Mouse (Mus musculus) adrenal gland, postnatal 4 days (tissue): ENCODE results near the gene Pi4kb. TPM values are rescaled to one million over a fixed set of nuclear protein-coding genes. Genes with fewer than 3 reads are reported as not detected.
"Not testable (repeated sequence)": the region's sequence is repeated elsewhere in the genome, so short reads cannot be mapped to it uniquely, and the experiment has no call there.

Source experiments
- DNase-seq, 2 experiments: peaks; one replicate each; pipeline ENCODE4 v3.0.0; 2021 to 2022; ENCODE audit warnings: low spot score in 2 of 2, mixed read lengths in 2 of 2
- long read RNA-seq, 2 experiments: library from polyadenylated mRNA; stranded (forward); transcript quantifications; one replicate each; pipeline ENCODE4 v2.0.0; 2021
- total RNA-seq, 2 experiments: library from RNA; stranded (reverse); gene quantifications; 2 replicates each; pipeline ENCODE4 v1.2.3; 2021

Pi4kb gene
- 10 to 100 TPM; 51.8 to 56.2 TPM for total RNA-seq
- long read RNA-seq, experiment 1, partial matches to known transcripts = 1 of 11 reads
- long read RNA-seq, experiment 1, other reads (novel, unspliced or antisense) = 7 of 11 reads
- long read RNA-seq, experiment 2, transcript Pi4kb-201 (11 exons, 3,692 nt) = major isoform, 17 of 34 reads
- long read RNA-seq, experiment 2, partial matches to known transcripts = 3 of 34 reads
- long read RNA-seq, experiment 2, other reads (novel, unspliced or antisense) = 12 of 34 reads

DNA sequence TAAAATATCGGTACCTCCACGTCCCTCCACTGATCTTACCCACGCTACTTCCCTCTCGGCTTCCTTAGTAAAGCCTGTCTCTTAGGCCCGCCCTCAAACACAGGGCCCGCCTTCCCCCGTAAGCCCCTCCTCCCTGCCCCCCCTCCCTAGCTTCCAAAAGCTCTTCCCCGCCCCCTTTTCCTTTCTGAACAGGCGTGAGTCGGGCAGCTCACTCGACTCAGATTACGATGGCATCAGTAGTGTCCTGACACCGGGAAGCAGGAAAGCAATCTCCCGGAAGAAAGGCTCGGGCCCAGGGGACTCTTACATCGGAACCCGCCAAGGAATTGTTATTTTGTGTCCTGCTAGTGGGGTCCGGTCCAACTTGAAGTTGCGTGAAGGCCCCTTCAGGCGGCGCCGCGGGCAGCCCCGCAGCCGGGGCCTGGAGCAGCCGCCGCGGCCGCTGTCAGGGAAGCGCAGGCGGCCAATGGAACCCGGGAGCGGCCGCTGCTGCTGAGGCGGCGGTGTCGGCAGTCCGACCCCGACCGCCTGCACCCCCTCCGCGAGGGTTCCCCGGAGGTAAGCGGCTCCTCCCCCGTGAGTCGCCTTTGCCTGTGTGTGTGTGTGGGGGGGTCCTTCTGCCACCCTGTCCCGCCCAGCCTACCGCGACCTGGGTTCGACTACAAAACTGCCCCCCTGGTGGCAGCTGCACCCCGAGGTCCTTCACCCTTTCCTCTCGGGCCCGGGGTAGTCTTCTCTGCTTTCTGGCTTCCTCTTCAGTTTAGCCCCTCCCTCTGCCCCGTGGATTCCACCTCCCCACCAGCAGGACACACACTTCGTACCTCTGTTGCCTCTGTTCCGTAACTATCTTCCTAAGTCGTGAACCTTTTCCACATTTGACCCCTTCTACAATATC, at the start of gene Pi4kb:
Gene Pi4kb, plus strand, starts transcription at position 204 of the 895 bp plus-strand sequence.
- DNase-seq = peak; percentile 59 to 79

DNA sequence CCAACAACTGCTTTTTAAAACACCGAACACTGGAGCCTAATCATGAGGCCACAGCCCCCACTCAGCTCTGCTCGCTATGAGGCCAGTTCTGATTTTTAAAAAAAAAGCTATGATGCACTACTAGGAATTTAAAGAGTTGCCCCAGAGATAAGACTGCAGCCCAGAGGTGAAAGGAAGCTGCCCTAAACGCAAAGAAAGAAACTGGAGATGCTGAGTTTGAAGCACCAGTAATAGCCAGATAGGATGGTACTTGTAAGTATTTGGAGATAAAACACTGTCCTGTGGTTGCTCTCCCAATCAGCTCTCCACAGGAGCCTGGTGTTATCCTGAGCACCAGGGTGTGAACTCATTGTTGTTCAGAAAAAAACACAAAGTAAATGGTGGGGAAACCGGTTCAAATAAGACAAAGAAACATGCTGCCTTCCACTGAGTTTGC, 48.2 kb upstream of the Pi4kb start:
- not testable (repeated sequence) for DNase-seq

DNA sequence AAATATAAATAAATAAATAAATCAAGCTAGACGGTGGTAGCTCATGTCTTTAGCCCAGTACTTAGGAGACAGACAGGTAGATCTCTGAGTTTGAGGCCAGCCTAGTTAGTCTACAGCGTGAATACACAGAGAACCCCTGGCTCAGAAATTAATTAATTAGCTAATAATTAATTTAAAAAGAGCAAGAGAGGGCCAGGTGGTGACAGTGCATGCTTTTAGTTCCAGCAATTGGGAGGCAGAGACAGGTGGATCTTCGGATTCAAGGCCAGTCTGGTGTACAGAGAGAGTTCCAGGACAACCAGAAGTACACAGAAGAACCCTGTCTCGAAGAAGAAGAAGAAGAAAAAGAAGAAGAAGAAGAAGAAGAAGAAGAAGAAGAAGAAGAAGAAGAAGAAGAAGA, 45.6 kb upstream of the Pi4kb start:
- not testable (repeated sequence) for DNase-seq

DNA sequence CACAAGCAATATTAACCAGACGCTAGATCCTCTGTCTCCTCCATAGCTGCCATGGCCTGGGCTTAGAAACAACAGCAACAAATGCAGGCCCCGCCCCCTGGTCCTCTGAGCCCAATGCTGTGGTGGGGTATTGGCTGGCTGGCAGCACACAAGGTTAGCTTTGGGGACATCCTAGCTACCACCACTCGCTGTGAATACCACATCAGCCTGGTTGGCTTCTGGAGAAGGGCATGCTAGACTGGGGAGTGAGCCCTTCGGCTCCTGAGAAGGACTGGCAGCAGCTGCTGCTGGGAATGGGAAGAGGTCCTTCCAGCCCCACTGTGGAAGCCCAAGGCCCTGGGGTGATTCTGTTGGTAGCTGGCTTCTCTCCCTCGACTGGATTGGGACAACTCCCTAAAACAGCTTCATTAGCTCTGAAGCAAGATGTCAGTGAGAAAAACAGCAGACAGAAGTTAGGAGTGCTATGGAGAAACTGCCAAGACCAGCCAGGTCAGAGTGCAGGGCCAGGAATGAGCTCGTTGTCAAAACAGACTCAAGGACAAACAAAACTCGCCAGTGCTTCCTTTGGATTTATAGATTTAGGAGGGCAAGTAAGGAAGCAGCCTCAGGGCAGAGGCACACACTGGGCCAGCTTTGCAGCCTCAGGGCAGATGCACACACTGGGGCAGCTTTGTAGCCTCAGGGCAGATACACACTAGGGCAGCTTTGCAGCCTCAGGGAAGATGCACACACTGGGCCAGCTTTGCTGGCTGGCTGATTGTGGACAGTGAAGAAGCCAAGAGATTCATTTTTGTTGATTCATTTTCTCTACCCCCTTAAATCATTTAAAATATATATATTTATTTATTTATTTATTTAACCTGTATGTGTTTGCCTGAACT, 43.9 kb upstream of the Pi4kb start:
- DNase-seq = not testable (repeated sequence)

DNA sequence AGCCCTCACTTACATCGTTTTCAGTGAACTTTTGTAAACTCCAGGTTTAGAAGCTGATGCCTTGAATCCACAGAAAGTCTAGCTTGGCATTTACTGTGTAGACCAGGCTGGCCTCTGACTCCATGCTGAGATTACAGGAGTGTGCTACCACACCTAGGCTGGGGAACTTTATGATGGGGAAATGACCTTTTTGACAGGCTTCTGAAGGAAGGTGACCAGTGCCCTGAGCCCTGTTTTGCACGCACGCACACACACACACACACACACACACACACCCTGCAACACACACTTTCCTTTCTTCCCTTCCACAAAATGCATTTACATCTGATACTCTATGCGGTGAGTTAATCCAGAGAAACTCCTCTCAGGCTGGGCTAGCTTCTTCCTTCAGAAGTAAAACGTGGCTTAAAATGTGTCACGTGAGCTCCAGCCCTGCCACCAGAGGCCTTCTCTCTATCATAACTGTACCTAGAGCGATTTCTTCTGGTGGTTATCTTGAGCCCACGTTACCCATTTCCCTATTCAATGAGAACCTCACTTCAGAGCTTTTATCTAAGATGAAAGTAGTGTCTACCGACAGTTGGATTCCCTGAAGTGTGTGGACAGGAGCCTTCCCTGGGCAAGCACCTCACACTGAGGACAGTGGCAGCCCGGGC, 43.0 kb upstream of the Pi4kb start:
- DNase-seq = not testable (repeated sequence)

DNA sequence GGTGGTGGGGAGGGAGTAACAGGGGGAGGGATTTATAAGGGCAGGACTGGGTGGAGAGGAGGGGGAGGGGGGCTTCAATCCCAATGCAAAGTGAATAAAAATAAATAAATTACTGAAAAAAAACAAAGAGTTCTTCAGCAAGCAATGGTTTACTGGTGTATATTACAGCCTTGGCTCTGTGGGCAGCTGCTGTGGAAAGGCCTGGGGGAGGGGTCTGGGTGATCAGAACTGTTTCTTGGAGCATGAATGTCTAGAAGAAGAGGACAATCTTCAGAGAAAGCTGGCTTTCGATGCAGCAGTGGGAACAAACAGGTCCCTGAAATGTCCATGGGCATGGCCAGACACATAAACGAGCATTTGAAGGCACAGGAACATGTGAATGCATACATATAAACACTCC, 42.3 kb upstream of the Pi4kb start:
- not testable (repeated sequence) for DNase-seq

DNA sequence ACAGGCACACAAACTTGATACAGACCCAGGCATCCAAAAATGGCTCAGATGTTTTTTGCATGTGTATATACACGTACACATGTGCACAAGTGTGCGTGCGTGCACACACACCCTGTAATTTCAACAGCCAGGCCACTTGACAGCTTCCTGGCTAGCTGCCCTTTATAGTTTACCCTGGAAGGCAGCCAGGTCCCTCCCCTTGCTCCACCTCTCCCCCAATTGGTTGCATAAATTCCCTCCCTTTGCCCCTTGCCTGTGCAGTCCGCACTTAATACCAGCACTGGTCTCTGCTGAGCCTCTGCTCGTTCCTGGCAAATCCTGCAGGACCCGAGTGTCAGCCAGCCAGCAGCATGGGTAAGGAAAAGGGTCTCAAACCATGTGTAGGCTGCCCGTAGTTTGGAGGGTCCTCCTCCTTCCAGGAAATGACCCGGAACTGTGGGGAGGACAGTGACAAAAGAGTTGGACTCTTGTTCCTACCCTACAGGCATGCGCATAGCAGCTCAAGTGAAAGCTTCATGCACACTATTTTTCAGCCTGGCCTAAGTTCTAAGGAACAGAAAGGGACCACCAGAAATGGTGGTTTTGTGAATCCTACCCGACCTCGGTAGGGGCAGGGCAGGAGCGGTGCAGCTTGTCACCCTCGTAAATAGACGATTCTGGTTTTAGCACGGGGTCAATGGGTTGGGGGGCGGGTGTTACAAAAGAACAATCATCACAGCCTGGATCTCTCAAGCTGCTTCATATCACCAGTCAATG, 41.5 kb upstream of the Pi4kb start, which contains the start of gene Selenbp1:
Gene Selenbp1, plus strand, starts transcription at position 248 of the 756 bp plus-strand sequence.
- DNase-seq = peak; percentile 73 to 79

DNA sequence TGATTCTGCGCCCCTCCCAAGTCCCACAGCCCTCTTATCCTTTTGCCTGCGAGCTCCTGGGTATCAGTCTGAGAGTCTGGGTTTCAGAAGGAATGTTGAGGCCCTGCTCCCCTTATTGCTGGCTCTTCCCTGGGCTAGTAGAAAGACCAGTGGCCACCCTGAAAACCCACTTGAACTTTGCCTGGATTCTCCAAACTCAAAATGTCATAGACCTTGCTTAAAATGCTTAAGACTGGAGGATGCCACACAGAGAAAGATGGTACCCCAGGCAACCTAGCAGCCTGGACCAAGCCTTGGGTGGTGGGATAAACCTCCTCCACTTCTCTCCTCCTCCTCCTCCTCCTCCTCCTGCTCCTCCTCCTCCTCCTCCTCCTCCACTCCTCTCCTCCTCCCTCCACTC, 40.9 kb upstream of the Pi4kb start:
- not testable (repeated sequence) for DNase-seq

DNA sequence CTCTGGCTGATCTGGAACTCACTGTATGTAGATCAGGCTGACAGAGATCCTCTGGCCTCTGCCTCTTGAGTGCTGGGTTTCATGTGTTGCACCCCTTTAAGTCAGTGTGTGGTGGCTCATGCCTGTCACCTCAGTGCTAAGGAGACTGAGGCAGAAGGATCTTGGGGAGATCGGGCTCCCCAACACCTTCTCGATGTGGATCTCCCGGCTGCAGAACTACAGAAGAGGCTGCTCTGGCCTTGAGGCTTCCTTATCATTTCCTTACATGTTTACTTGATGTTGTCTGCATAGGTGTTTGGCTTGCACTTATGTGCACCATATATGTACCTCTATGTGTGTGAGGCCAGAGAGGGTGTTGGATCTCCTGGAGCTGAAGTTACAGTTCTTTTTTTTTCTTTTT, 40.0 kb upstream of the Pi4kb start:
- not testable (repeated sequence) for DNase-seq

DNA sequence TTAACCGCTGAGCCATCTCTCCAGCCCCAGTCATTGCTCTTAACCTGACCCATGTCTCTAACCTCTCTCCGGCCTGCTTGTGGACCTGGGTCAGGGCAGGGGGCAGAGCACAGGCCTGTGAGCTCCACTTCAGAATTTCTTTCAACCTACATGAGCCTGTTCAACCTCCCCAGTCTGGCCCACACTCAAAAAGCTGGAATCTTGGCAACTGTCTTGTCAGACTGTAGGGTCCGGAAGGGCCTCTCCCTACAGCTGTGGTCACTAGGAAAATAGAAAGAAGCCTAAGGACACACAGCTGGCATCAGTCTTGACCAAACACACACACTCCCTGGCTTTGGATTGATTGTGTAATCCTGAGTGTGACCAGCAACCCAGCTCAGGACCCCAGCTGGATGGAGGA, 39.2 kb upstream of the Pi4kb start:
- not testable (repeated sequence) for DNase-seq

DNA sequence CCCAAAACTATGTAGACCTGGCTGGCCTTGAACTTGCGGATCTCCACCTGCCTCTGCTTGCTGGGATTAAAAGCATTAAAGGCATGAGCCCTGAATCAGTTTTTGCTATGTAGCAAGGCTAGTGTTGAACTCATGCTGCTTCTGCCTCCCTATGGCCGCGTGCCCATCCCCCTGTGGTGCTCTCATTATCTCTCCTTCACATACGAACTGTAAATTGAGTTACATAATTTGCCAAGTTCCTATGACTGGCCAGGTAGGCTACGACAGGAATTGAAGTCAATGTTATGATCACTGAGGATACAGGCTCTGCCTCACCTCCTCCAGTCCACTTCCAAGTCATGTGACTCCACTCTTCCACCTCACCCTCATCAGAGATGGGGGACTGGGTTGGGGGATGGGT, 38.4 kb upstream of the Pi4kb start:
- DNase-seq = not testable (repeated sequence)

DNA sequence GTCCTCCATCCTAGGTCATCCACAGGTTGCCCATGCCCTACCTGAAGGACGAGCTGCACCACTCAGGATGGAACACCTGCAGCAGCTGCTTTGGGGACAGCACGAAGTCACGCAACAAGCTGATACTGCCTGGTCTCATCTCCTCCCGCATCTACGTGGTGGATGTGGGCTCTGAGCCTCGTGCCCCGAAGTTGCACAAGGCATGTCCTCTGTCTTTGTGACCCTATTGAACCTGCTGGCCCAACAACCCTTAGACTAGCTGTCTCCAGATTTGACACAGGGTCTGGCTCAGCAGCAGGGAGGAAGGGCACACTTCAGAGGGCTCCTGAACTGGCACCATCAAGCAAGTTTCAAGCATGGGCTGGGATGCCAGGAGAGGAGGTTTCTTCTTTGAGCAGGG, 37.3 kb upstream of the Pi4kb start:
- not testable (repeated sequence) for DNase-seq

DNA sequence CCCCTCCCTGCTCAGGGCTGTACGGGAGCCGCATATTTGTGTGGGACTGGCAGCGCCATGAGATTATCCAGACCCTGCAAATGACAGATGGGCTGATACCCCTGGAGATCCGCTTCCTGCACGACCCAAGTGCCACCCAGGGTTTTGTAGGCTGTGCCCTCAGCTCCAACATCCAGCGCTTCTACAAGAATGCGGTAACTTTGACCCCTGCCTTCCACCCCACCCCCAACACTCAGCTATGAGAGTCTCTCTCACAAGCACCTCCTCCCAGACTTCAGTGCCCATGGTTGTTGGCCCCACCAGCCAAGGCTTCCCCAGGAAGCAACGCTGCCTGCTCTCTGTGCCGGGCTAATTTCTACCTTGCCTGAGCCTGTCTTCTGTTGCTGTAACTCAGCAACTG, 34.5 kb upstream of the Pi4kb start:
- DNase-seq = not testable (repeated sequence)

DNA sequence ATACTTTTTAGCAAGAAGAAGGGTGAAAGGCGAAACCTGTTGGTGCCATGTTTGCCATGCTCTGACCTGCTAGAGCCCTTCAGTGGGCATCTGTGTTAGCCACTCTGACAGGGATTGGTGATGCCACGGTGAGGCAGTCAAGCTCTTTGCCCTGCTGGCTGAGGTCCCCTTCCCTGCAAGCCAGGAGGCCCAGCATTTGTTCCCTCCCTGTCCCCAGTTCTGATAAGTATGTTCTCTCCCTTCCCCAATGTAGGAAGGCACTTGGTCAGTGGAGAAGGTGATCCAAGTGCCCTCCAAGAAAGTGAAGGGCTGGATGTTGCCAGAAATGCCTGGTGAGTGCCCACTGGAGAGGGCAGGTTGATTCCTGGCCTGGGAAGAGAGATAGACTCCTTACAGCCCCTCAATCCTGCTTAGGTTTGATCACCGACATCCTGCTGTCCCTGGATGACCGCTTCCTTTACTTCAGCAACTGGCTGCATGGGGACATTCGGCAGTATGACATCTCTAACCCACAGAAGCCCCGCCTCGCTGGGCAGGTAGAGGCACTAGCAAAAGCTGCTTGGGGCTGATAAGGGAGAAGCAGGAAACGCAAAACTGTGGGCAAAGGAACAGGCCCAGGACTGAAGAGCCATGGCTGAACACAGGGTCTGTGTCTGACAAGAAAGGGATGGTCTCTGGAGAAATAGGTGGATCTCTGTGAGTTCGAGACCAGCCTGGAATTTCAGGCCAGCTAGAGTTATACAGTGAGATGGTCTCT, 32.1 kb upstream of the Pi4kb start:
- not testable (repeated sequence) for DNase-seq

DNA sequence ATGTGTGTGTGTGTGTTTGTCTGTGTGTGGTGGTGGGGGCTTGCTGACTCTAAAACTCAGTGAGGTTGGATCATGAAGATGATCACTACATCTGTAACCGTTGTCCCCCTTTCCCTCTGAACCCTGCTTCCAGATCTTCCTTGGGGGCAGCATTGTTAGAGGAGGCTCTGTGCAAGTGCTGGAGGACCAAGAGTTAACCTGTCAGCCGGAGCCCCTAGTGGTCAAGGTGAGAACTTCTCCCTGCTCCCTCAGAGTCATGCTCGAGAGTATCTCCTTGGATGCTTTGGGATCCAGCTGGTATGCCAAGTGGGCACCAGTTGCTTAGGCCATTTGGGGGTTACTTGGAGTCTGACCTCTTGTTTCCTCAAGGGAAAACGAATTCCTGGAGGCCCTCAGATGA, 30.8 kb upstream of the Pi4kb start:
- not testable (repeated sequence) for DNase-seq

DNA sequence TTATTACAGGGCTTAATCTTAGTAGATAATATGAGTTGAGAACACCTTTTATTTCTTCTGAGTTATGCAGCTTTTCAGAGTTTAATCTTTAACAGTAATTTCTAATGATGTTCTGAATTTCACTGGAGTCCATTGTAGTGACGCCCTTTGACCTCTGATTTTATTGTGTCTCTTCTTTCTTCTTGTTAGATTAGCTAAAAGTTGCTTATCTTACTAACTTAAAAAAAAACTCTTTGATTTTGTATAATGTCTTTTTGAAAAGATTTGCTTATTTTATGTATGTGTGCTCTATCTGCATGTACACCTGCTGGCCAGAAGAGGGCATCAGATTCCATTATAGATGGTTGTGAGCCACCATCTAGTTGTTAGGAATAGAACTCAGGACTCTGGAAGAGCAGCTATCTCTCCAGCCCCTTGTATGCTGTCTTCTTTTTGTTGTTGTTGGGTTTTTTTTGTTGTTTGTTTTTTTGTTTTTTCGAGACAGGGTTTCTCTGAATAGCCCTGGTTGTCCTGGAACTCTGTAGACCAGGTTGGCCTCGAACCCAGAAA, 26.4 kb upstream of the Pi4kb start:
- DNase-seq = no peak

DNA sequence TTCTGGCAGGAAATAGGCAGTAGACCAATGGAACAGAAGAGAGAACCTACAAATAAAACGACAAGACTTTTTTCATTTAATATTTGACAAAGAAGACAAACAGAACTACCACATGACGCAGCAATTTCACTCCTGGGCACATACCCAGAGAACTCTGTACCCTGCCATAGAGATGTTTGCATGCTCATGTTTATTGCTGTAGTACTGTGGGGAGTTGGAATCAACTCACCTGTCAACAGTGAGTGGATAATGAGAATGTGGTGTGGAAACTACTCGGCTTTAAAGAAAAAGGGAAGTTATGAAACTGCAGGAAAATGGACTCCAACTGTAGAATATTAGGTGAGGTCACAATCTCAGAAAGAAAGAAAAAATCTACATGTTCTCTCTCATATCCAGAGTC, 24.9 kb upstream of the Pi4kb start:
- no peak for DNase-seq

DNA sequence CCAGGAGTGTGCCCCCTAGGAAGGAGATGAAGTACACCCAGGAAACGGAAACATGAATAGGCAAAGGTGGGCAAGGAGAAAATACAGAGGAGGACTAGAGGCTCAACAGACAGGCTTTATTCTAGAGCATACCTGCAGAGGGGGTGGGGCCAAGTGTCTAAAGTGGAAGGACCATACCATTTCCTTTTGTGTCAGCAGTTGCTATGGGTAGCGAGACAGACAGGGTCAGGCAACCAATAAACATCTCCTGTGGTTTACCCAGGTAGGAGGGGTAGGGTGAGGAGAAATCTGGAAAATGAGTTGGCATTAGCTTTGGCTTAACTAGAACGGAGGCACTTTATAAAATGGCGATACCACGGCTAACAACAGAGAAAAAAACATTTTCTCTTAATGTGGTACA, 21.7 kb upstream of the Pi4kb start:
- DNase-seq = no peak

DNA sequence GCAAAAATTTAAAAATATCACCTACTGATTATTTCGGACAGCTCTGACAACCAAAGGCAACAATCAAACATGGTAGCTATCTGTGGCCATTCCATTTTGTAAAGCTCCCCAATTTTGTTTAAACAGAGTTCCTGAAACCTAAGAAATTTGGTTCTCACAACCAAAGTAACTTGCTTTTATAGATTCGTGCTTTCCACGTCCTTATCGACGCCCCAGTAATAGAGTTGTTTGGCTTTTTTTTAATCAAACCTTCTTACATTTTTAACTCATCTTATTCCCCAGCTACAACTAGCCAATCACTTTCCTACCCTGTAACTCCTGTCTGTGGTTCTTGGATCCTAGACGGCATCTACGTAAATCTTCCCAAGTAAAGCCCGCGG, 21.2 kb upstream of the Pi4kb start:
- DNase-seq = no peak
